Mouse (Mus musculus): ENCODE results near the gene Ror2.
"Not testable (repeated sequence)": the region's sequence is repeated elsewhere in the genome, so short reads cannot be mapped to it uniquely, and the experiment has no call there.

Ror2 gene

DNA sequence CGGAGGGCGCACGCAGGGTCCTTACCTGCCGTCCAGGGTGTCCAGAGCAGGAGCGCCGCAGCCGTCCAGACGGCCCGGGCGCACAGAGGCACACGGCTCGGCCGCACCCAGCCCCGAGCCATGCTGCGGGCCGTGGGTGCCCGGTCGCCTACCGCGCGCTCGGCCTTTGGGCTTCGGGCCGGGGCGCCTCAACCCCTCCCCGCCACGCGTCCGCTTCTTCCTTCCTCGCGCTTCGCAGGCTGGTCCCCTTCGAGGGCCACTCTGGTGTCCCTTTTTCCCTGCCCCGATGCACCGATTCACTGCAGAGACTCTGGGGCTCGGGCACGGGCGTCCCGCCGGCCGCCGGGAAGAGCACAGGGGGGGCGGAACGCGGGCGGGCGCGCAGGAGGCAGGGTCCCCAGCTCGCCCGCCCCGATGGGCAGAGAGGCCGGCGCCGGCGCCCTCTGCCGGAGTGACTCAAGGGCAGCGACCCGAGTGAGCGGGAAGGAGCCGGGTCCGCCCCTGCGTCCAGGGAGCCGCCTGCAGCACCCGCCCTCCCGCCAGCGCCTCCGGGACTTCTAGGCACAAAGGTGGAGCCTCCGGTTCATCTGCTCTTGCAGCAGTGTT lies at the start of gene Ror2:
Gene Ror2, minus strand, starts transcription at position 369 of the 606 bp plus-strand sequence.
- DNase-seq = no peak

DNA sequence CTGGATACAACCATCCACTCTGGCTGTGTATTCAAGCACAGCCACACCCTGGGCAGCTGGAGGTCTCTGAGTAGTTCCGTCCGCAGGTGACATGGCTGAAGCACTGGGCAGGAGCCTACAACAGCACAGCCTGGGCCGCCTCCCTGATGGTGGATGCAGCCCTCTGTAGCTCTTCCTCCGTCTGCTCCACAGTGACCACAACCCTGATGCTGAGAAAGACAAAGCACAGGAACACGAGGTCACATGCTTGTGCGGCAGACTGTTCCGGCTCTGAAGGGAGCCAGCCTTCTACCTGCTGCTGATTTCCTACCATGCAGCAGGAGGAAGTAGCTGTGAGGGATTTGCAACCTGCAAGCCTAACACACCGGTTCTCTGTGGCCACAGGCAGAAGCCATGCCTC lies 47.8 kb upstream of the Ror2 start:
- DNase-seq = no peak

DNA sequence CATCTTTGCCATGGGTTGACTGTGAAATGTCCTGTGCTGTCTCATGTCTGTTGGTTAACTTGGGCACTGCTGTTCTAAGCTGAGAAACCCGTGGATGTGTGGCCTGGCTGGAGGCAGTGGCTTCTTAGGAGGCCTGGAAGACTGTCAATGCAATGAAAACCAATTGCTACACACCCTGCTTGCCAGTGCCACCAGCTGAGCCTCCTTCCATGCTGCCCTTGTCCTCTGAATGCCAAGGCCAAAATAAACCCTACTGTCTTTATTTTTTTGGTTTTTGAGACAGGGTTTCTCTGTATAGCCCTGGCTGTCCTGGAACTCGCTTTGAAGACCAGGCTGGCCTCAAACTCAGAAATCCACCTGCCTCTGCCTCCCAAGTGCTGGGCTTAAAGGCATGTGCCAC lies 44.3 kb upstream of the Ror2 start:
- no peak for DNase-seq

DNA sequence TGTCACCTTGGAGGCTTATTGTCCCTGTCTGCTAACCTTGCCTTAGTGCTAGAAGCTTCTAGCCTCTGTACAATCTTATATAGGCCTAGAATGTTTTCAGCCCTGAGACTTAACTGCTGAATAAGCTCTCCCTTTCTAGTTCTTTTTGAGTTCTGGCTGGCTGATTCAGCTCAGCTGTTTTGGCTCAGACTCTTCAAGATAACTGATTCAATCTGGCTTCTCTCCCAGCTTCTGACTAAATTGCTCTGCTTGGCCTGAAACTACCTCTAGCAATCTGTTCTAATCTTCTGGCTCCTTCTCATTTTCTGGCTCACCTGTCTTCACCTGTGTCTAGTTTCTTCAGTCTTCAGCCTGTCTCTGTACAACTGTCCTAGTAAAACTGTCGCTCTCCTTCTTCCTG lies 39.6 kb upstream of the Ror2 start:
- DNase-seq = no peak

DNA sequence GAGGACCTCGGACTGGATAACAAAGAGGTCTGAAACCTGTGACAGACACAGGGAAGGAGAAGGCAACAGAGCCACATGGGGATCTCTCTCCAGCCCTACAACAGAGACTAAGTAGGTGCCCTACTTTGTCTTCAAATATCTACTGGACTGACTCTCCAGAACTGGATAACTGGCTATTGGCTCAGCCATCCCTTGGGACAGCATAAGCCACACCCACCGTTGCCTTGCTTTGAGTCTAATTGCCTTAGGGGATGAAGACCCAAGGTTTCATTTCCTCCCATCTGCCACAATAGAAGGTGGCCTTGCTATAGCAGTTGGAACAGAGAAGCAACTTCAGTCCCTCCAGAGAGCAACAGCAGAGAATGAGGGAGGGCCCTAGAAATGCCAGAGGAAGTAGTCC lies 37.7 kb upstream of the Ror2 start:
- DNase-seq = no peak

DNA sequence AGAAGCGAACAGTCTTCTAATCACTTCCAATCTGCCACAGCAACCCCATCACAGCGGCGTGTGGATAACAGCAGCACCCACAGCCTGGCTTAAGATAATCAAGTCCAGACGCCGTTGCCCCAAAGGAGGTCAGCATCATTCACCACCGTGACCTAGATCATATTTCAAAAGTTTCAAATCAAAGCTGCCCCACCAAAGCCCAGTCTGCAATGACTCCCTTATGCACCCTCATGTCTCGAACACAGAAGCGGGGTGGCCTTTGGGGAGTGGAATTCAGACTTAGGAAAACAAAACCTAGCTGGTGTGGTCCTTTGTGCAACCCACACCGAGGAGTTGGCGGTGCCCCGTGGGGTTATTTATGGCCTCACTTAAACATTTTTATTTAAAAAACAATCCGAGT lies 35.0 kb upstream of the Ror2 start:
- DNase-seq = no peak

DNA sequence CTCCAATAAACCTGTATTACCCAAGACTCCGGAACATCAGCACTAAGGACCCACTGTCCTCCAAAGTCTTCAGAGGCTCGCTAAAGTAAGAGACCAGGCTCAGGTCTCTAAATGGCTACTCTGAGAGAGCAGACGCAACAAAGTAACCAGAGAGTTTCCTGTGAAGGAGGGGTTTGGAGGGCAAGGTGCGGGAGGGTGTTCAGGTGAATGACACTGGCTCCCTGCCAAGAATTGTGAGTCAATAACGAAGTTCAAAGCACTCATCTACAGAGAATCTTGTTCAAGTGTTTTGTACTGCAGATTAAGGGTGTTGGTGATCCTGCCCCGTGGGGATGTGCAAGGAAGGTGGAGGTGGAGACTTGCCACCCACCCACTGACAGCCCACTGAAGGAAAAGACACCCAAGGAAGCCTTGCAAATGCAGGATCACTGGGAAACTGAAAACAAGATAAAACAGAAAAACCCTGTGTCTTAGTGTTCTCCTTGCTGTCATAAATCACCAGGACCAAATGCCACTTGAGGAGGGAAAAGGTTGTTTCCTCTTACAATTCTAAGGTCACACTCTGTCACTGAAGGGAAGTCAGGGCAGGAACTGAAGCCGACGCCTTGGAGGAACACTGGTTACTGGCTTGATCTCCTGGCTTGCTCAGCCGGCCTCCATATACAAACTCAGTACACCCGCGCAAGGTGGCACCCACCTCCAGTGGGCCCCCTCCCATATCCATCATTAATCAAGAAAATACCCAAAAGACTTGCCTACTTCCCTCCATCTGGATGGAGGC lies 30.8 kb upstream of the Ror2 start:
- no peak for DNase-seq

DNA sequence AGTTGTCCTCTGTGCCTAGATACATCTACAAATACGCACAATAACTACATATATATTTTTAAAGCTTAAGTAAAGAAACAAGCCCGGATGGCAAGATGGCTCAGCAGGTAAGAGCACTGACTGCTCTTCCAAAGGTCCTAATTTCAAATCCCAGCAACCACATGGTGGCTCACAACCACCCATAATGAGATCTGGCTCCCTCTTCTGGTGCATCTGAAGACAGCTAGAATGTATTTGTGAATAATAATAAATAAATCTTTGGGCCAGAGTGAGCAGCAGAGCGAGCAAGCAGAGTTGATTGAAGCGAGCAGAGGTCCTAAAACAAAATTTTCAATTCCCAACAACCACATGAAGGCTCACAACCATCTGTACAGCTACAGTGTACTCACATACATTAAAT lies 29.8 kb upstream of the Ror2 start:
- DNase-seq = not testable (repeated sequence)

DNA sequence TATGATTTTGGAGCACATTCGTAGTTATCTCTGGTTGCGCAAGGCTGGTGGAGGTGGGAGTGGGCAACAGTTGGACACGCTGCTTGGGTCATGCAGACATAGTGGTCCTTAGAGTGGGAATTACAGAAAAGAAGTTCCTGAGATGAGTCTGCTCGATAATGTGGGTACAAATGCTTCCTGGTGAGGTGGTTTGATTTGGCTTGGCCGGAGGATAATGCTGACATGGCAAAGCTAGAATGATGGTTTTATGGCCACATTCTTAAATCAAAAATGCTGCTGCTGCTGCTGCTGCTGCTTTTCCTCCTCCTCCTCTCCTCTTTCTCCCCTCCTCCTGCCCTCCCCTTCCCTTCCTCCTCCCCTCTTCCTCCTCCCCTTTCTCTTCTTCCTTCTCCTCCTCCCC lies 24.5 kb upstream of the Ror2 start:
- no peak for DNase-seq

DNA sequence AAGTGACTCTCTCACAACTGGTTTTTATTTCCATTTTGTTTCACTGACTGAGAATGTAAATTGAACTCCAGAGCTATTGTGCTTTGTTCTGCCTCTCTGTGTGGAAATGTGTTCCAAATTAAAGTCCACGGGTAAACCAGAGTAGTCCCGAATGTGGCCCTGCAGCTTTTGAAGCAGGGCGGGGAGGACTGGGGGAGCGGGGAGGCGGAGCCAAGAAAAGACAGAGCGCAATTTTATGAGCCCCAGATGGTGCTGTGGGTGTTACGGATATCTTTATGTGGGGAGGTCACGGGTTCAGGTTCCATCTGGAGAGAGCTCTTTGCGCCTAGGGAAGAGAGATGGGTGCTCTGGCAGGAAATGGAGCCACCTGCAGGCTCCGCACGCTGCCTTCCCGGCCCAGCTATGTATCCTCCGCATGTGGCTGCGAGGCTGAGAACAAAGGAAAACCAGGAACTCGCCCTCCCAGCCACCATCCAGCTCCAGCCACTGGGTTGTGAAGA lies 23.8 kb upstream of the Ror2 start:
- DNase-seq = no peak

DNA sequence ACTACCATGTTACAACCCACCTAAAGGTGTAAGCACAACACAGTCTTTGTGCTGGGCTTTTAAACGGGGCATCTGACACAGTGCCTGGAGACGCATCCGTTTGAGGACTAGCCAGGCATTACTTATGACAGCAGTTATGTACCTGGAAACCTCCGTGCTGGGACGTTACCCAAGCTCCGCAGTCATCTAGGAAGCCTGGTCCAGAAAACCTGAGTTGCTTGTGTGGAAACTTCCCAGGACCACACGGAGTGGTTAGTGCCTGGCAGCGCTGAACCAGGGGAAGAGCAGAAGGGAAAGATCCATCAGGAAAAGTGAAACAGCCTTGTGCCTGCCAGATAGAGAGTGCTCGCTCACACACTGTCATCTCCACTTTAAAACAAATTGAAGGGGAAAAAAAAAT lies 23.2 kb upstream of the Ror2 start:
- DNase-seq = peak in 1 of 2 experiments; percentile 6

DNA sequence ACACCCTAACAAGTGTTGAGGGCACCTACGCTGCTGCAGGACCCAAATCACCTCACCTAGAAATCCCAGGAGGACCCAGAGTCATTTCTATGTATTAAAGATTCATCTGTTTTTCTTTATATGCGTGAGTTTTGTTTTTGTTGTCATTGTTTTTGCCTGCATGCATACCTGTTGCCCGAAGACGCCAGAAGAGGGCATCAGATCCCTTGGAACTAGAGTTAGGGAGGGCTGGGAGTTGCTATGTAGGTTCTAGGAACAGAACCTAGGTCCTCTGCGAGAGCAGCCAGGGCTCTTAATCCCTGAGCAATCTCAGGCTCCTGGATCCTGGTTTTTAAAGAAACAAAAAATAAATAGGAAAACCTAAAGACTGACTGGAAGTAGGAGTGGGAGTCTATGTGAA lies 20.9 kb upstream of the Ror2 start:
- DNase-seq = no peak

DNA sequence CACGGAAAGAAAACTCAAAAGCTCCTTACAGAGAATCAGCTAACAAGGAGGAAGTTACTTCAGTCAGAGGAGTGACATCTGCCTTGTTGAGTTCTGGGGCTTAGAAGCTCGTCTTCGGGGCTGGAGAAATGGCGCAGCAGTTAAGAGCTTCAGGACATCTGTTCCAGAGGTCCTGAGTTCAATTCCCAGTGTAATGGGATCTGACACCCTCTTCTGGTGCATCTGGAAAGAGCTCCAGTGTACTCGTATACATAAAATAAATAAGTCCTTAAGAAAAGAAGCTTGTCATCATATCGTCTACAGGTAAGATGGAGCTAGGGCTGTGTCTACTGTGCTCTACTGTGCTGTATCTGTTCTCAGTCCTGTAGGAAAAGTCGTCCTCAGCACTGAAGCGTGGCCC lies 19.3 kb upstream of the Ror2 start:
- DNase-seq = no peak

DNA sequence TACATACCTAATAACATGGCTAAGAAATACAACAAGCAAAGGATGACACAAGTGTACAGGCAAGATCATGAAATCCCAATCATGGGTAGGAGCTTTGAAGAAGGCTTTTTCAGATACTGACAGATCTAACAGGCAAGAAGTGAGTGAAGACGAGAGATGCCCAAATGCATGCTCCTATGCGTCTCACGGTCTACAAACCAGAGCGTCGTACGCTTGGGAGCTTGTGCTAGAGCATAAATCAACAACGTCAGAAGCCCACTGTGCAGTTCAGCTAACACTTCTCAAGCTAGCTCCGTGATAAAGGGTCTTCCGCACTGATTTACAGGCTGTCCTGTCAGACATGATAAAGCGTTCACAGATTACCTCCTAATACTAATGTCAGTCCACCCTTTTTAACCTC lies 16.8 kb upstream of the Ror2 start:
- no peak for DNase-seq

DNA sequence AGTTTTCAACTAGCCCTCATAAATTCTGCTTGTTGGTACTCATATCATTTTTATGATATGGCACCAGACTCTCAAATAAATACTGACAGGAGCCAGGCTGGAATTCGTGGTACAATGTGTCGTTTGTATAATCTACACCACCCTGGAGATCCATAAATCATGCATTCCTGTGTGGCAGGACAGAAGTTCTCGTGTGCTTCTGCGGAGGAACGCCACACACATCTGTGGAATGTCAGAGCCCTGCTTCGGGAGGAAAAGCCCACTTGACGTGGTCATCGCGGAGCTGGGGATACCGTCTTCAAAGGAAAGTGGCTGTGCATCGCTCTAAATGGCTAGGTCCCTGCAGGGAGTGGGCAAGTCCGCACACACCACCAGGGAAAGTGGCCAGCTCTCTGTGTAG lies 7.1 kb upstream of the Ror2 start:
- no peak for DNase-seq

DNA sequence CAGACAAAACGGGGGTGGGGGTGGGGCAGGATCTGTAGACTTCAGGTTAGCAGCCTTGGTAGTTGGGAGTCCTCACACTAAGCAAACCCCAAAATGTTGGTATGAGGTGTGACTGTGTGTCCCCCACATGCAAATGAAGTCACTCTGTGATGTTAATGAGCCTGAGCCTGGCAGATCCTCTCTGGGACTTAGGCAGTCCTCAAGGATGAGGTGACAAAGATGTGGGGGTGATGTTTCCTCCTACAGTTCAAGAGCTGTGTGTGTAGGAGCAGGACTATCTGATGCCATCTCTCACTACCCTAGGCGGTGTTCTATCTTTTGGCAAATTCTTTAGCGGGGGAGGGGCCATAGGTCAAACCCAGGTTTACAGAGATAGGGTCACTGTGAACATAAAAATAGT lies 6.3 kb upstream of the Ror2 start:
- no peak for DNase-seq

DNA sequence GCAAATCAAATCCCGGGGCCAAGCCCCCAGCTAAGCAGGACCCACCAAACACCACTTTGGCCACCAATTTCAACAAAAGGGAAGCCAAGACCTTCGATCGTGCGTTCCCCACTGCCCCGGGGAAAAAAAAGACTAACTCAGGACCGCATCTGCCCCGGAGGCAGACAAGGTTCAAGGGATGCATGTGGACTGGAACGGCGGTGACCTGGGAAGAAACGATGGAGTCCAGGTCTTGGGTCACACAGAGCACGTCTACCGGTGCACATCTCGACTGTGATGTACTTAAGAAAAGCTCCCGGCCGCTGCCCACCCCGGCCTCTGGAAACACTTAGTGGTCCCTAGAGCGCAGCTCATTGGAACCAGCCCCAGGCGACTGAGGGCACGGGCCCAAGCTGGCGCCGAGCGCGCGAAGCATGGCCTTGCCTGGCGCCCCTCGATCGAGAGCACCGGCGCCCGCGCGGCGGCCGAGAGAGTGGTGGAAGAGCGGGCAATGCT lies 616 bp downstream of the Ror2 start:
- DNase-seq = no peak

DNA sequence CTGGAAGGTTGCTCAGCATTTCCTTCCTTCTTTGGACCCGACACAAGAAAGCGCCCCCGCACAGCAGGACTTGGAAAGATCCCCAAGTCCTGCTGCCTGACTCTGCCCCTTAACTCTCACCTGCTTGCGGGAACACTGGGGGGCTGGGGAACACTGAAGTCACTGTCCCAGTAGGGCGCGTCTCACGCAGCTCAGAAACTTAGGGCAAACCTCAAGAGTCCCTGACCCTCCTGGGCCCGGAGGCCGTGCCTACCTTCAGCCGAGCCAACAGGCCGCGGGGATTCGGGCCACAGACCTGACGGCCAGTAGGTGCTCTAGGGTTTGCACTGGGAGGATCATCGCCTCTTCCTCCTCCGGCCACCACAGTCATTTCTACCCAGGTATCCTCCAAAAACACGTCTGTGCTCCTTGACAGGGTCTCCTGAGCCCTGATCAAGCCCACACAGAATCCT lies 1.2 kb downstream of the Ror2 start:
- DNase-seq = no peak

DNA sequence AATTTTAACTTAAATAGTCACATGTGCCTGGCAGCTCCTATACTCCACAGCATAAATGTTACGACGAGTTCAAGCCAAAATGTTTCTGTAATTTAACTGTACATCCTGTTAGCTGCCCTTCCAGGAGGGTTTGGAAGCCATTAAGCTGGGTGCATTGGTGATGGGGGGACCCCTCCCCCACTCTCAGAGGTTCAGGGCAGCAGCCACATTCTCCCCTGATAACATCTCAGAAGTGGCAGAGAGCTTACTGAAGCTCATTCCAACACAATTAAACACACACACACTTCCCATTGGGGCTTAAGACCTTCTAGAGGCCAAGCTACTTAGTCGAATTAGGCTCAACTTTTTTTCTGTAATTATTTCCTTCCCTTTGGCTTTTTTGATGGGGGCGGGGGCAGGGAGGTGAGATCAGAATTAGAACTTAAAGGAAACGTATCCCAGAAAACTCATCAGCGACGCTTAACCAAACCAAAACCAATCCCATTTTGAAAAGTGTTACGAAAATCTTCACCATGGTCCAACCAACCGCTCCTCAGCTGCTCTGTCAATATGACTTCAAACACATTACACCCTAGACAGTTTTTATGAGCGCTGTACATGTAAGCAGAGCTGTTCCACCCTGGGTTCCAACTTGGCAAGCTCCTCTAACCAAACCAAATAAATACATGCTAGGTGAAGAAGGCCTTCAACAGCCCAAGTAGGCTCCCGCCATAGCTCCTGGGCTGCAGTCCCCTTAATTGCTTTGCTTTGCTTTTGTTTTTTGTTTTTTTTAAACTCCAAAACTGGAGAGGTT lies 4.1 kb downstream of the Ror2 start:
- DNase-seq = no peak

DNA sequence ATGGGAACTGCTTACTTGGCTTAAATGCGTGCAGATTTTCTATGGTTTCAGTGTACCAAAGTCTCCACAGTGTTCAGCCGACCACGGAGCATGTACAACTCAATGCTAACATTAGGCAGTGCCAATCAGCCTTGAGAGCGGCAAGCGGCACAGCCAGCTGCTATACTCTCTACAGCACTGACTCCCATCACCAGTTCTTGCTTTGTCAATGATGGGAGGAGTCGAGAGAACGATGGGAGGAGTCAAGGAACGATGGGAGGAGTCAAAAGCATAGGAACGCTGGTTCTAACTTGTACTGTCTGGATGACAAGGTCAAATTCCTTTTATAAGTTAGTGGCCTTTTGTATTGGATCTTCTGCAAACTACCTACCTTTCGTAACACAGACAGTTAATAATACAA lies 7.0 kb downstream of the Ror2 start:
- DNase-seq = no peak

DNA sequence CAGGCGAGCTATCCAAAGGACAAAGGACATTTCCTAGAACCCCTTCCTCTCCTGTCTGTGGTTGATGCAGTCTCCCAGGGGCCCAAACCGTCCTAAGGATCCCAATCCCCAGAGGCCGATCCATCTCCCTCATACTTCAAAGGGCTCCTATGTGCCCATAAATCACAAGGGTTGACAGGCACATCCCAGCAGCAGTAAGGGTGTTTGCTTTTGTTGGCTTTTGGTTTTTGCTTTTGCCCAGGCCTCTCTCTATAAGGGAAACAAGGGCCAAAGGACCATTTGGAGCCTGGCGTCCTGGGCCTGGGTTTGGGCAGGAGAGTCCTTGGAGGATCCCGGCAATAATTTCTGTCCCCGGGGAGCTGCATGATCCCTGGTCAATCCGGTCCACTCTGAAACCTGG lies 9.5 kb downstream of the Ror2 start:
- DNase-seq = no peak

DNA sequence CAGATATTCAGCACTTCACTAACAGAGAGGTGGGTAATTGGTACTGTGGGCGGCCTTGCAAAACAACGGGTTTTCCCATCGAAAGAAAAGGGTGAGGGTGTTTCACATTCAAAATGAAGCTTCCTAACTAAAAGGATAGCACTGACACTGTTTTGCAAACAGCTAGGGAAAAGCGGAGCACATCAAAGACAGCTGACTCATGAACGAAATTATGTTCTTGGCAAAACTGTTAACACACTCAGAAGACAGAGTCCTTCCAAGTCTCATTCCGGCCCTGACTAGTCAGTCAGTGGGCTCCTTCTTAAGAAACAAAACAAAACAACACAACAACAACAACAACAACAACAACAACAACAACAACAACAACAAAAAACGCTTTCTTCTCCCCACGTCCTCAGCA lies 10.1 kb downstream of the Ror2 start:
- DNase-seq = no peak

DNA sequence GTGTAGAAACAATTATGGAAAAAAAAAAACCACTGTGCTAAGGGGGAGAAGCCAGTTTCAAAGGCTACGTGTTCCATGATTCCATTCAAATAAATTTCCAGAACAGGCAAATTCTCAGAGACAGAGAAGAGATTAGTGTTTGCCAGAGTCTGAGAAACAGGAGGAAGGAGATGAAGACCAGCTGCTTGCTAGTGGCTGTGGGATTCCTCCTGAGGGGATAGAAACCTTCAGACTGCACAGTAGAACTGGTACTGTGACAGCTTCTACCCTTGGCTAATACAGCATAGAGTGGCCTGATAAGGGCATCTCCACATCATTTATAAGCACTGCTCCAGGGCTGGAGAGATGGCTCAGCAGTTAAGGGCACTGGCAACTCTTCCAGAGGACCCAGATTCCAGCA lies 11.2 kb downstream of the Ror2 start:
- DNase-seq = no peak

DNA sequence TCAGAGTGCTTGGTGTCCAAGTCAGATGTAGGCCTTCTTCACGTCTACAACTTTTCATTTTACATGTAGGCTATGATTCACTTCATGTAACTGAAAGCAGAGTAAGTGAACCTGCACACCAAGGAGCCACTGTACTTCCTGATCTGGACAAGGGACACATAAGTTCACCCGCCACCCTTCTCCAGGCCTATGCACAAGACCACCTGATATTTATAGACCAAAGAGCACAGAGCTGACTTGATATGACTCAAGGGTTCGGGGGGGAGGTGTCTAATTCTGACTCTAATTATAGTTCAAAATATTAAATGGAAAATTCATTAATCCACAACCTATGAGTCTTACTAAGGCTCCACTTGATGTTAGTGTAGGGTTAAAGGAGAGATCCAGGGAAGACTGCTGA lies 14.3 kb downstream of the Ror2 start:
- no peak for DNase-seq

Measured in cerebellum, postnatal 36 days (tissue).